Mouse (Mus musculus) adrenal gland, postnatal 4 days (tissue): ENCODE results near the gene Sf3b6. TPM values are rescaled to one million over a fixed set of nuclear protein-coding genes. Genes with fewer than 3 reads are reported as not detected.
A peak's percentile ranks its signal among the peaks of the same experiment; 100 is the strongest.
"Not testable (repeated sequence)": the region's sequence is repeated elsewhere in the genome, so short reads cannot be mapped to it uniquely, and the experiment has no call there.

Experiments used
- DNase-seq, 2 experiments: peaks; one replicate each; pipeline ENCODE4 v3.0.0; 2021 to 2022; ENCODE audit warnings: low spot score in 2 of 2, mixed read lengths in 2 of 2
- long read RNA-seq, 2 experiments: library from polyadenylated mRNA; stranded (forward); transcript quantifications; one replicate each; pipeline ENCODE4 v2.0.0; 2021
- total RNA-seq, 2 experiments: library from RNA; stranded (reverse); gene quantifications; 2 replicates each; pipeline ENCODE4 v1.2.3; 2021

Gene Sf3b6
- 100 to 1,000 TPM; 133 to 140 TPM for total RNA-seq
- long read RNA-seq, experiment 1, transcript Sf3b6-201 (4 exons, 1,180 nt), result major isoform, 79 of 142 reads
- long read RNA-seq, experiment 1, transcript Sf3b6-202 (2 exons, 455 nt), result minor isoform, 59 of 142 reads
- long read RNA-seq, experiment 1, partial matches to known transcripts, result 4 of 142 reads
- long read RNA-seq, experiment 1, other reads (novel, unspliced or antisense), result 0 of 142 reads
- long read RNA-seq, experiment 2, transcript Sf3b6-202 (2 exons, 455 nt), result minor isoform, 12 of 78 reads
- long read RNA-seq, experiment 2, transcript Sf3b6-201 (4 exons, 1,180 nt), result major isoform, 59 of 78 reads
- long read RNA-seq, experiment 2, partial matches to known transcripts, result 0 of 78 reads
- long read RNA-seq, experiment 2, other reads (novel, unspliced or antisense), result 7 of 78 reads

DNA sequence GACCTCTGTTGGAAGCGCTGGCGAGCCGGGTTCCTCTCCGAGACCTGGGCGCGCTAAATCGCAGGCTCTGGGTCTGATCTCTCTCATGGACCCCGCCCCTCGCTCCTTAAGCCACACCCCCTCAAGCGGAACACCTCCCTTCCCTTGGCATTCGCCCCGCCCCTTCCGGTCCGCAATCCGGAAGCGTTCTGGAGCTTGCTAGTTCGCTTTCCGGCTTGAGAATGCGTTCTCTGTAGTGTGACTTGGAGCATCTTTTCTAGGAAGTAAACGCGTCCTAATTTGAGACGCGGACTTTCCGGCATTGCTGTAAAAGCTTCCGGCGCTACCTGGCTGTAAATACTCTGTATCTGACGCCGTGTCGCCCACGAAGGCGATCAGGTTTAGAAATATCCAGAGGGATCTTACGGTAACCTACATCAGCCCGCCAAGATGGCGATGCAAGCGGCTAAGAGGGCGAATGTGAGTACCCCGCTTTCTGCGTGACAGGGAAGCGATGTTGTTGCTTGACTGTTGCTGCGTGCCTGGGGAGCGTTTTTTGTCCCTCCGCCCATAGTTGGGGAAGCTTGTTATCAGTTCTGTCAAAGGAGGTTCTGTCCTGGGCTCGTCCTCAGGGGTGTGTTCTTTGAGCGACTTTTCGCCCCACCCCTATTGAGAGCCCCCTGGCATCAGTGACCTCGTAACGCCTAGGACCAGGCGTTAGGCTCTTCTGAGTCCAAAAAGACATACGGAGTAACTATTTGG lies at the start of gene Sf3b6:
TSS of gene Sf3b6 (plus strand) at position 184 of the 741 bp plus-strand sequence.
- peak; percentile 96 to 99 for DNase-seq

GRCm38 (mm10) chr12:4768492-4769332 lies 48.6 kb upstream of the Sf3b6 start, which contains the start of the genes Pfn4 and Fam228b:
TSS of gene Pfn4 (plus strand) at chr12:4769022.
TSS of gene Fam228b (minus strand) at chr12:4769267.
- peak; percentile 84 to 90 for DNase-seq

GRCm38 (mm10) chr12:4769333-4769723 lies 48.0 kb upstream of the Sf3b6 start:
- no peak for DNase-seq

DNA sequence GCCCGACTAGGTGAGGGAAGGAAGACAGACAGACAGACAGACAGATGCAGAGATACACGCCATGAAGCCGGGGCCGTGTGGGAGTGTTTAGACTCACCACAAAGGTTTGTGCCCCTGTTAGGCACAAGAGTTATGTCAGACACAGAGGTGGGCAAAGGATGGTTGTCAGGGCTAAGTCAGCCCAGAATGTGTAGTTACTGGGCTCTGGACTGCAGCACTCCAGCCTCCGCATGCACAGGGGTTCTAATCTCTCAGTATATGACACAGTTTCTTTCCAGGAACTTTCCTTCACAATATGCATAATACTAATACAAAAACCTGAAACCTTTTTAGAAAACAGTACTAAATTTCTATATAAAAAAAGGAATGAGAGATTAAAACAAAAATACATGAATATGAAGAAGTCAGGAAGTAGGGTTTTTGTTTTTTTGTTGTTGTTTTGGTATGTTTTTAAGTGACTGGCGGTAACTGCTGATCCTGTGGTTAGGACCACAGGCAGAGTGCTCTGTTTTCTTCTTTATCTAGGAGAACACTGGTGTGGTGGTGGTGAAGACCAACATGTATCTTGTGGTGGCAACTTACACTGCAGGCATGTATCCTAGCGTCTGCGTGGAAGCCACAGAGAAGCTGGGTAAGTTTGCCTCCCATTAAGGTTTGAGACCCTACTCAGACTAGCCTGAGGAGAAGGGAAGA lies 42.3 kb upstream of the Sf3b6 start:
- DNase-seq, result no peak

- no peak for DNase-seq
These were observed 41.8 kb upstream of the Sf3b6 start for GRCm38 (mm10) chr12:4775588-4775949.

GRCm38 (mm10) chr12:4777734-4778133 lies 39.6 kb upstream of the Sf3b6 start:
- no peak for DNase-seq

GRCm38 (mm10) chr12:4780245-4780644 lies 37.1 kb upstream of the Sf3b6 start:
- DNase-seq, result no peak

DNA sequence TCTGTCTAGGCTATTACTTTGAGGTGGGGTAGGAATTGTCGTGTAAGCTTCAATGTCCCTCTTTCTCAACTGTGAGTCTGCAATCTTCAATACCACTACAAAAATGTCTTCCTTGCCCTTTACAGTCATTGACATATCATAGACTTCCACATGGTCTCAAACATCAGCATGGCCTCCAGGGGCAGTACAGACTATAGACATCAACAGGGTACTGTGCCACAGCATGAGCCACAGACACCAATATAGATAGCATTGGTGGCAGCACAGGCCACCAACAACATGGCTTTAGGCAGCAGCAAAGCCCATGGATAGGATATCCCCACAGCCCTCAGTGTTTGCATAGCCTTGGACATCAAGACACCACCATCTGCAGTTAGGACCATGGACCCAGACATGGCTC lies 36.1 kb upstream of the Sf3b6 start:
- no peak for DNase-seq

DNA sequence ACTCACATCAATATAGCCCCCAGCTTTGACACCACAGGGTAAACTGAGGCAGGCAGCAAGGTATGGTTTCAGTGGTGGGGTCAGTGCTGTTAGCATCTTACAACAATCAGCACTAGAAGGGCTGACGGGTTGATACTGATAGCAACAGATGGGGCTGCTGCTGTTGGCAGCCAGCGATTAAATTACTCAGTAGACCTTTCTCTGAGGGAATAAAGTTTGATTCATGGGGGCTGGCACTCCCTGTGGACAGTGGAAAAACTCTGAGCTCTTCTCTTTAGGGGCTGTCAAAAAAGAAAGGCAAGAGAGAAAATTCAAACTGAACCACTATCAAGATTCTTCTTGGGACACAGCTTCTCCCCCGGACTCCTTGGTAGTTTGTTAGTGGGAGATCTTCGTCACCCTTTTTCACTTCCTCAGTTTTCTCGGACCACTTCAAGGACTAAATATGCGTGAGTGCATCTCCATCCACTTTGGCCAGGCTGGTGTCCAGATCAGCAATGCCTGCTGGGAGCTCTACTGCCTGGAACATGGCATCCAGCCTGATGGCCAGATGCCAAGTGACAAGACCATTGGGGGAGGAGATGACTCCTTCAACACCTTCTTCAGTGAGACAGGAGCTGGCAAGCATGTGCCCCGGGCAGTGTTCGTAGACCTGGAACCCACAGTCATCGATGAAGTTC lies 35.5 kb upstream of the Sf3b6 start:
- not testable (repeated sequence) for DNase-seq

DNA sequence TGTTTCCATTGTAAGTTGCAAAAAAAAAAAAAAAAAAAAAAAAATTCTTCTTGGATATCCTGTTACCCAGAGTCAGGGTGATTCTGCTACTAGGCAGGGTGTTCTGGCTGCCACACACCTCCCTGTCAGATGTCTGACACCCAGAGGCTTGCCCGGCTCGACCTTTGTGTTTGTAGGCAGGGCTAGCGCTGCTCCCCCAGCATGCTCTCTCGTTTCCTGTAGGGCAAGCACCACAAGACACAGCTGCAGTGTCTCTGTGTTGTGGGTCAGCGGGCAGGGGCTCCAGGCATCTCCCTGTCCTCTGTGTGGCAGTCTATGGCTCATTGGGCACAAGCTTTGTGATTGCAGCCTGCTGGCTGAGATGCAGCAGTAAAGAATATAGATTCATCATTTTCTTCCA lies 33.7 kb upstream of the Sf3b6 start:
- no peak for DNase-seq

- no peak for DNase-seq
These were observed 32.9 kb upstream of the Sf3b6 start for GRCm38 (mm10) chr12:4784466-4784865.

GRCm38 (mm10) chr12:4788128-4788527 lies 29.2 kb upstream of the Sf3b6 start:
- DNase-seq, result not testable (repeated sequence)

DNA sequence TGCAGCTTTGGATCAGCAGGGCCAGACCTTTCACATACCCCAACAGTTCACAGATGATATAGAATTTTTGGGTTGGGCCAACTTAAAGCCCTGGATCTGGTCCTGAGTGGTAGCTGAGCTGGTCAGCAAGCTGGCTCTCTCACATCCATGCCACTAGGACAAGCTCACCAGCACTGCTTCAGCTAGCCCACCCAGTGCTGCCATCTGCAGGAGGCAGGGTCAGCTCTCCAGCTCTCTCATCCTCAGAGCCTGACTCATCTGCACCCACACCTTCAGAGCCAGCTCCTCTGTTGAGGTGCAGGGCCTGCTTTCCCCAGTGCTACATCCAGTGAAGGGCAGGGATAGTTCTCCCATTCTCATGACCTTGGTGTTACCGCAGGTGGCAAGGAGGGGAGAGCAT lies 23.6 kb upstream of the Sf3b6 start:
- DNase-seq, result no peak

DNA sequence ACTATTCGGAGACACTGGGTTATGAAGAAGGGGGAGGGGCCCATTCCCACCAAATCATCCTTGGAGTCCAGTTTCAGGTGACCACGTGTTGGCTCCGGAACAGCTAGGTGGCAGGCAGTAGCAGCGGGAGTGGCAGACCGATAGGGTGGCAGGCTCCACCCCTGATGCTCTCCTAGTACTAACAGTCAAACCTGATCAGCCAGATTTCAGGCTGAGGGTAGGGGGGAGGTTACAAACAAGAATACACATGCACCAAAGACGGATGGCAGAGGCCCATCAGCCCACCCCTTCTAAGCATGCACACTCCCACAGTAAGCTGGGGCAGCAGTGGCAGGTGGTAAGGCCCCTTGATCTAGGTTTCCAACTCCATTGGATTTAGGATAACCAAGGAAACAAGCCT lies 19.9 kb upstream of the Sf3b6 start:
- DNase-seq, result not testable (repeated sequence)

- no peak for DNase-seq
These were observed 6.3 kb upstream of the Sf3b6 start for GRCm38 (mm10) chr12:4811036-4811435.

DNA sequence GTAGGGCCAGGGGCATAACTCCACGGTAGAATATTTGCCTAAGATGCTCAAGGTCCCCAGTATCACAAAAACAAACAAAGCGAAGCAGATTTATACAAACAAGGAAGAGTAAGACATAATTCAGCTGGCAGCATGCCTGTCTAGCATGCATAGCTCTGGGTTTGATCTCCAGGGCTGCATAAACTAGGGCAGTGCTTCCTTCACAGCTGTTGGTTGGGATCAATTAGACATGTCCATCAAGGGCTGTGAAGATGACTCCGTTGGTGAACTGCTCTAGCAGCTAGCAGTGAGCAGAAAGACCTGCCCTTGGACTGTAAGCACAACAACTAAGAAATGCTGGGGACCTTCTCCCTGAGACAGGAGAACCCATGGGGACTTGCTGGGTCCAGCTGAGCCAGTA lies 5.6 kb upstream of the Sf3b6 start:
- no peak for DNase-seq

GRCm38 (mm10) chr12:4813636-4814035 lies 3.7 kb upstream of the Sf3b6 start:
- no peak for DNase-seq

- DNase-seq, result no peak
These were observed 524 bp upstream of the Sf3b6 start for GRCm38 (mm10) chr12:4816680-4817360.

DNA sequence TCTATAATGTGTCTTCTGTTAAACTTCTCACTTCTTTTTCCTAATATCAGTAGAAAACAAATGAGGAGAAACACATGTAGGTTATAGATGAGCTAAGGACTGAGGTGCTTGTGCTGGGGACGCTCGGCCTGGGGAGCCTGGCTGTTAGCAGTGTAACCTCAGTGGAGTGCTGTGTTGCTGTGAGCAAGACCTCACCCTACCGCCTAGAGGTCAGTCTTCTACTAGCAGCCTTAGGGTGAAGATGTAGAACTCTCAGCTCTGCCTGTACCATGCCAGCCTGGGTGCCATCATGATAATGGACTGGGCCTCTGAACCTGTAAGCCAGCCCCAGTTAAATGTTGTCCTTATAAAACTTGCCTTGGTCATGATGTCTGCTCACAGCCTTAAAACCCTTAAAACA lies 9.9 kb downstream of the Sf3b6 start:
- no peak for DNase-seq

DNA sequence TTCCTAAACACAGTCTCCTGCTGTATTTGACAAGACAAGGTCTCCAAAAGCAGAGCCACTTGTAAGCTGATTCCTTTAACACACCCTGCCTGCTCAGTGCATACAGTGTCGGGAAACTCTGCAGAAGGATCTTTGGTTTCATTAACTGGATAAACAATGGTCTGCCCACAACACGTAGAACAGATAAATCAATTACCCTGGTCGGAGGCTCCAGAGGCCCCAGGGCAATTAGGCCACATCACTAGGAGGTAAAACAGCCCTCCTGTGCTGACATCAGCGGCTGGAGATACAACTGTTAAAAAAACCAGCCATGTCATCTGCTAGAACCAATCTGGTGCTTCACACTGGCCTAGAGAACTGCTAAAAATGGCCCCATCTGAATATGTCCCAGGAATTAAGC lies 19.6 kb downstream of the Sf3b6 start:
- no peak for DNase-seq
